Mouse (Mus musculus): ENCODE measurements at regions not wholly inside any gene's neighbourhood (a gene's known extent, or its start where the extent isn't known, plus 50 kb on each side); places are given as distances from the start of the nearest gene placed in this dataset.
A peak's percentile ranks its signal among the peaks of the same experiment; 100 is the strongest.
"Not testable (repeated sequence)": the region's sequence is repeated elsewhere in the genome, so short reads cannot be mapped to it uniquely, and the experiment has no call there.

DNA sequence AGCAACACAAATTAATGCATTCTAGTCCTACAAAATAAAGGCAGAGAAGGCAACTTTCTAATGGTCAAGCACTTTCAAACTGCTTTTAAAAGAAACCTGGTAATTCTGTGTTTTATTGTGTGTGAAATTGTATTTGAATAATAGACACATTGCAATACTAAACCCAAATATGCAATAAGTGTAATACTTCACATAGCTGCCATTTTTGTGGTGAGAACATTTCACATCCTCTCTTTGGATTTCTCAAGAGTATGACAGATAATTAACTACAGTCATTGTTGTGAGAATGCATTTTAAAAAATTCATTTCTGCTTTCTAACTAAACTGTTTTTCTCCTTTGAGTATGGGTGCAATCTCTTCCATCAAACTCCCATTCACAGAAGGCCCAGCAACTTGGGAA is 256.4 kb downstream of the Sema3d start:
- H3K27me3 ChIP-seq (ENCODE audit: low read depth, poor library complexity, severe bottlenecking): no peaks in the 10 kb centered on the region
- DNase-seq (ENCODE audit: low spot score): no peak
- H3K9me3 ChIP-seq (replicated peaks): no peaks in the 10 kb centered on the region
- H3K27ac ChIP-seq: no peak overlapping the region
- no peaks in the 10 kb centered on the region for H3K36me3 ChIP-seq
- H3K4me1 ChIP-seq: peaks cover 17% of the 10 kb centered on the region
- no peak overlapping the region for H3K4me3 ChIP-seq

GRCm38 (mm10) chr5:12646269-12646668 is 263.1 kb downstream of the Sema3d start:
- no peaks in the 10 kb centered on the region for H3K9me3 ChIP-seq (replicated peaks)
- H3K4me3 ChIP-seq: no peak overlapping the region
- peaks cover 5% of the 10 kb centered on the region for H3K4me1 ChIP-seq
- no peaks in the 10 kb centered on the region for H3K27me3 ChIP-seq (ENCODE audit: low read depth, poor library complexity, severe bottlenecking)
- no peak for DNase-seq (ENCODE audit: low spot score)
- H3K27ac ChIP-seq: no peak overlapping the region
- WGBS: 59% methylated on average over 2 of the region's 2 CpGs
- no peaks in the 10 kb centered on the region for H3K36me3 ChIP-seq

DNA sequence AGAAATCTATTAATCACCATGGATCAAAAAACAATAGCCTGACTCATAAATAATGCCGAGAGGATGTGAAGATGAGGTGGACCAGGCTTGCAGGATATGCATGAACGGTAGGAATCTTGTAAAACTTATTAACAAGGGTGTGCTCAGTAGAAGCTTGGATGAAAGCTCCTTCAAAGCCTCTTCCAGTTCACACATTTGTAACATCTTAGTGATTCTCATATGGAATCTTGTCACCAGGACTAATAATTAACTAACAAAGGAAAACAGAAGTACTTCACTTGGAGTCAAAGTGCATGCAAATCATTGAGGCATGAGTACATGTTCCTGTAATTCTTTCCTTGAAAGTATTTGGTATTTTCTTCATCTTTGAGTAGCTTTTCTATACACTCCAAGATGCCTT is 290.5 kb downstream of the Sema3d start:
- no peak for DNase-seq (ENCODE audit: low spot score)
- Histone ChIP-seq H3K9me3 (replicated peaks) (no peaks in the 10 kb centered on the region), H3K36me3 (no peaks in the 10 kb centered on the region), H3K4me3 (no peak overlapping the region), H3K4me1 (peaks cover 19% of the 10 kb centered on the region), H3K27ac (no peak overlapping the region), H3K27me3 (ENCODE audit: low read depth, poor library complexity, severe bottlenecking) (no peaks in the 10 kb centered on the region)
- WGBS: 84% methylated on average over 2 of the region's 2 CpGs

GRCm38 (mm10) chr5:12674134-12674533 is 290.9 kb downstream of the Sema3d start:
- no peak overlapping the region for H3K4me3 ChIP-seq
- DNase-seq (ENCODE audit: low spot score): no peak
- WGBS: 83% methylated on average over 4 of the region's 4 CpGs

DNA sequence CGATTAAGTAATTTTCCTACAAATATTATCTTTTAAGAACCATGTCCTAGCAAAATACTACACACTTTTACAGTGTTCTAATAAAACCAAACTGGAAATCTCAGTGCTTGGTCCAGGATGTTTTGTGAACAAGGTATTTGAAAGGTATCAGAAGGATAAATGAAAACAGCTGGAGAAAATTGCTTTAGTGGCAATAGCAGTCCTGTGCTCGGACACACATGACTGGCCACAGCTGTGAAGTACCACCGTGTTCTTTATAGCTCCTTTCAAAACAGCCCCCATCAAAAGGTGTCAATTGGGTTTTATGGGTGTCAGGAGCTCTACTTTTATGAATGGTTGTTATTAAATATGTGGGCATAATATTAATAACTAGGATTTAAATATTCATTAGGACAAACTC is 293.5 kb downstream of the Sema3d start:
- Histone ChIP-seq H3K27me3 (ENCODE audit: low read depth, poor library complexity, severe bottlenecking) (no peaks in the 10 kb centered on the region), H3K36me3 (no peaks in the 10 kb centered on the region), H3K9me3 (replicated peaks) (no peaks in the 10 kb centered on the region), H3K27ac (no peak overlapping the region), H3K4me3 (no peak overlapping the region), H3K4me1 (peaks cover 16% of the 10 kb centered on the region)
- DNase-seq (ENCODE audit: low spot score): no peak
- 26% methylated on average over 3 of the region's 3 CpGs for WGBS

More at GRCm38 (mm10) chr5:12674134-12674533, 290.9 kb downstream of the Sema3d start:
- Histone ChIP-seq H3K4me1 (peaks cover 19% of the 10 kb centered on the region), H3K27ac (no peak overlapping the region), H3K27me3 (ENCODE audit: low read depth, poor library complexity, severe bottlenecking) (no peaks in the 10 kb centered on the region), H3K36me3 (no peaks in the 10 kb centered on the region), H3K9me3 (replicated peaks) (no peaks in the 10 kb centered on the region)

DNA sequence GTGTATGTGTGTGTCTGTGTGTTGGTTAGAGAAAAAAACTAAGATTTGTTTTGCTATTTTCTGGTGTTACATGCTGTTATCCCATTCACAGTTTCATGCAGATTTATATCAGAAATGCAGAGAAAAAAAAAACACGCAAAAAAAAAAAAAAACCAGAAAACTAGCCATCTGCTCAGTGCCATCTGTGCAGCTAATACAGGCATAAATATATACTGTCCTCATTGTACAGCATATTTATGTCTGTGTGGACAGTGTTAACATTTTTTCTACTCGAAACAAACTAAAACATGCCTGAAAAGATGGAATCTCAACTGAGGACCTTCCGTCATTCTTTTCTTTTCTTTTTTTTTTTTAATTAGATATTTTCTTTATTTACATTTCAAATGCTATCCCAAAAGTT is 331.7 kb downstream of the Sema3d start:
- H3K36me3 ChIP-seq: peaks cover 6% of the 10 kb centered on the region; the same call in 1 of the 2 replicates

DNA sequence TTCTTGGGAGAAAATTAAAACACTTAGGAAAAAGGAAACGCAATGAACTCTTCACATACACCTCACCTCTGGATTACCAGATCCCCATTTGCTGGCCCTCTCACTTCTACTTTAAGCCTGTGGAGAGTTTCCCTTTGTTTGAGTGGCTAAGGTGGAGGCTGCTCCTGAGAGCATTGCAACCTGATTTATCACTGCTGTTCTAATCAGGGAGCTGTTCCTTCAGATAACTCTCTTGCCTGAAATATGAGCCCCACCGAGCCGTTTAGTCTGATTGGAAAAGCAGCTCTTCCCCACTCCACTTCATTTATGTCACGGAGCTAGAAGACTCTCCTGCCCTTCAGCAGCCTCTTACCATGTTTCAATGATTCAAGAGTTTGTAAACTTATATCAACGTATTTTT is 368.3 kb downstream of the Sema3d start:
- peak; percentile 34 for DNase-seq (ENCODE audit: low spot score)
- Histone ChIP-seq H3K4me1 (peaks cover 5% of the 10 kb centered on the region), H3K27me3 (ENCODE audit: low read depth, poor library complexity, severe bottlenecking) (no peaks in the 10 kb centered on the region), H3K36me3 (no peaks in the 10 kb centered on the region), H3K9me3 (replicated peaks) (no peaks in the 10 kb centered on the region), H3K4me3 (no peak overlapping the region), H3K27ac (no peak overlapping the region)
- 23% methylated on average over 5 of the region's 5 CpGs for WGBS

More for the DNA sequence above, 331.7 kb downstream of the Sema3d start:
- Histone ChIP-seq H3K4me1 (no peaks in the 10 kb centered on the region), H3K4me3 (no peak overlapping the region), H3K9me3 (replicated peaks) (peaks cover 6% of the 10 kb centered on the region), H3K27me3 (ENCODE audit: low read depth, poor library complexity, severe bottlenecking) (no peaks in the 10 kb centered on the region), H3K27ac (no peak overlapping the region)
- no peak for DNase-seq (ENCODE audit: low spot score)
- WGBS: 94% methylated on average over 3 of the region's 3 CpGs

DNA sequence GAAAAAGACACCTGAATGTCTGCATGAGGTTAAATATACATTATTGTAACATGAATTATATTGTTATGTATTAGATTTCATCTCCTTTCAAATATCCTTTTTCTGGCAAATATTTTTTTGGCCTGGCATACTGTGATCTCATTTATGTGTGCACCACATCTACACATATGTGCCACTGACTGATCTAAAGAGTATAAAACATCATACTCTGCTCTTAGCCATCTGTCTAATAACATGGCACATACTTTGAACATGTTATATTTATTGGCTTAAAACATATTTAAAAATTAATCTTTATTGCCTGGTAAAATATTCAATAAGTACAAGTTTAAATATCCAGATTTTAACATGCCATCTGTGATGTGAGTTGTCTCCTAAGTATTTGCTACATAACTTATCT is 365.6 kb upstream of the Sema3a start:
- no peak overlapping the region for H3K4me3 ChIP-seq
- no peaks in the 10 kb centered on the region for H3K4me1 ChIP-seq
- DNase-seq (ENCODE audit: low spot score): no peak
- no peak overlapping the region for H3K27ac ChIP-seq
- H3K36me3 ChIP-seq: no peaks in the 10 kb centered on the region
- H3K27me3 ChIP-seq (ENCODE audit: low read depth, poor library complexity, severe bottlenecking): no peaks in the 10 kb centered on the region
- no peaks in the 10 kb centered on the region for H3K9me3 ChIP-seq (replicated peaks)

GRCm38 (mm10) chr5:12767383-12767782 is 357.8 kb upstream of the Sema3a start:
- no peaks in the 10 kb centered on the region for H3K27me3 ChIP-seq (ENCODE audit: low read depth, poor library complexity, severe bottlenecking)
- no peak overlapping the region for H3K27ac ChIP-seq
- no peaks in the 10 kb centered on the region for H3K9me3 ChIP-seq (replicated peaks)
- no peaks in the 10 kb centered on the region for H3K36me3 ChIP-seq
- H3K4me1 ChIP-seq: no peaks in the 10 kb centered on the region
- H3K4me3 ChIP-seq: no peak overlapping the region
- 80% methylated on average over 1 of the region's 1 CpGs for WGBS
- no peak for DNase-seq (ENCODE audit: low spot score)

GRCm38 (mm10) chr5:12782681-12783080 is 342.5 kb upstream of the Sema3a start:
- H3K27ac ChIP-seq: no peak overlapping the region
- H3K27me3 ChIP-seq (ENCODE audit: low read depth, poor library complexity, severe bottlenecking): no peaks in the 10 kb centered on the region
- no peaks in the 10 kb centered on the region for H3K4me1 ChIP-seq
- no peaks in the 10 kb centered on the region for H3K9me3 ChIP-seq (replicated peaks)
- DNase-seq (ENCODE audit: low spot score): no peak
- WGBS: 94% methylated on average over 3 of the region's 3 CpGs
- H3K4me3 ChIP-seq: no peak overlapping the region
- H3K36me3 ChIP-seq: no peaks in the 10 kb centered on the region

GRCm38 (mm10) chr5:12808729-12809128 is 316.5 kb upstream of the Sema3a start:
- no peaks in the 10 kb centered on the region for H3K9me3 ChIP-seq (replicated peaks)
- no peaks in the 10 kb centered on the region for H3K27me3 ChIP-seq (ENCODE audit: low read depth, poor library complexity, severe bottlenecking)
- H3K4me3 ChIP-seq: no peak overlapping the region
- WGBS: 91% methylated on average over 1 of the region's 1 CpGs
- H3K4me1 ChIP-seq: no peaks in the 10 kb centered on the region
- DNase-seq (ENCODE audit: low spot score): no peak
- no peak overlapping the region for H3K27ac ChIP-seq
- no peaks in the 10 kb centered on the region for H3K36me3 ChIP-seq

DNA sequence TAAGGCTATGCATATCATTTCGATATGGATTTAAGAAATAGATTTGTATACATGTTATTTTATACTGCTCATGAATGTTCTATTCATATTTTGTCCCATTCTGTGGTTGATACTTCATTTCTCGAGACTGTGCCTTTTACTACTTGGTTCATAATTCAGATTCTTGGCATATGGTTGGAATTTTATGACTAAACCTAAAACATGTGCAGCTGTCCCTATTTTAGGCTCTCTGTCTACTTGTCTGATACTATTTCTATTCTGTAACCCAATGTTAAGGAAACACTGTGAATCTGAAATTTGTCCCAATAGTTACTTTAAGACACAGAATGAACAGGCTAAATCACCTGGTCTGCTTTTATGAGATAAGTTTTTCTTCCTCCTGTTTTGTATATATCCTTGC is 315.3 kb upstream of the Sema3a start:
- no peak overlapping the region for H3K27ac ChIP-seq
- no peaks in the 10 kb centered on the region for H3K9me3 ChIP-seq (replicated peaks)
- no peak overlapping the region for H3K4me3 ChIP-seq
- DNase-seq (ENCODE audit: low spot score): no peak
- 83% methylated on average over 2 of the region's 2 CpGs for WGBS
- no peaks in the 10 kb centered on the region for H3K36me3 ChIP-seq
- H3K4me1 ChIP-seq: no peaks in the 10 kb centered on the region
- H3K27me3 ChIP-seq (ENCODE audit: low read depth, poor library complexity, severe bottlenecking): no peaks in the 10 kb centered on the region

DNA sequence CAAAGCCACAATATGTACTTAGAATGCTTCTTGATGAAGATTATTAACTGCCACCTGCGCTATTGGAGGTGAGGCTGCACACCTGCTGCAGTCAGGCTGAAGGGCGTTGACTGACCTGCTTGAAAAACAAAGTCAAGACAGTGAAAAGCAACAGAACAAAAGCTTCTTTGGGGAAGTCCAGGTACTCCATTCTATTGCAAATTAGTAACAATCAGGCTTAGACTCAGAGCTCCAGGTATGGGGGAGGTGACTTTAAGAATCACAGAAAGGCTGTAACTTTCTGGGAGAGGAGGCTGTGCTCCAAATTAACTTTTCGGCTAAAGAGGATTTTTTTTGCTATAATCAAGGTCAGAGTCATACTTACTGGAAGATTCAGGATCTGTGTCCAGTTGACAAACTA is 278.0 kb upstream of the Sema3a start:
- H3K4me1 ChIP-seq; H3K27ac ChIP-seq; H3K9me3 ChIP-seq (replicated peaks); H3K27me3 ChIP-seq (ENCODE audit: low read depth, poor library complexity, severe bottlenecking); H3K36me3 ChIP-seq; H3K4me3 ChIP-seq; DNase-seq (ENCODE audit: low spot score): not testable (repeated sequence)
- 87% methylated on average over 3 of the region's 3 CpGs for WGBS

- Histone ChIP-seq H3K27me3 (ENCODE audit: low read depth, poor library complexity, severe bottlenecking) (no peaks in the 10 kb centered on the region), H3K4me1 (peaks cover 4% of the 10 kb centered on the region; the same call in 1 of the 2 replicates), H3K9me3 (replicated peaks) (no peaks in the 10 kb centered on the region), H3K27ac (no peak overlapping the region), H3K4me3 (no peak overlapping the region), H3K36me3 (no peaks in the 10 kb centered on the region)
- DNase-seq (ENCODE audit: low spot score): no peak
- 76% methylated on average over 2 of the region's 2 CpGs for WGBS
These were observed 268.3 kb upstream of the Sema3a start for GRCm38 (mm10) chr5:12856869-12857268.

Measured in limb, embryonic 10.5 days (tissue).